Mouse (Mus musculus) adrenal gland, postnatal 14 days (tissue): ENCODE measurements around the gene Exo5. TPM values are rescaled to one million over a fixed set of nuclear protein-coding genes. Genes with fewer than 3 reads are reported as not detected.

Experiments
- microRNA-seq, 2 experiments: library from miRNA; unstranded; fragments of <30 nt; microRNA quantifications; one replicate each; pipeline ENCODE4 v1.2.0; 2021
- total RNA-seq: library from RNA; stranded (reverse); gene quantifications from 2 replicates; pipeline ENCODE4 v1.2.3, GENCODE M21; 2021

Gene Exo5
- total RNA-seq, 1 experiment from 2014 or later = 12.0 TPM

Small RNA genes lying within 50 kb of the gene (microRNA-seq; reads per million reads assigned to microRNA genes)
- gene Mir7015 = 0 reads per million in 2 experiments

Other genes starting within 250 kb of the Exo5 start
- 3.1 and 4.2 TPM in 2 replicates for gene Kcnq4, start 176.4 kb downstream of the Exo5 start, total RNA-seq
- 58.8 and 74.3 TPM in 2 replicates for gene Nfyc, start 93.4 kb downstream of the Exo5 start, total RNA-seq
- 7.2 and 7.3 TPM in 2 replicates for gene Rims3, start 70.2 kb downstream of the Exo5 start, total RNA-seq
- 2.4 and 3.4 TPM in 2 replicates for gene Zfp69, start 26.7 kb upstream of the Exo5 start, total RNA-seq
- gene Smap2, start 92.2 kb upstream of the Exo5 start, total RNA-seq = 31.5 and 42.3 TPM in 2 replicates
- 1.0 and 1.1 TPM in 2 replicates for gene Col9a2, start 114.4 kb upstream of the Exo5 start, total RNA-seq
- gene Zmpste24, start 173.2 kb upstream of the Exo5 start, total RNA-seq = 36.5 and 36.9 TPM in 2 replicates
- not detected in 2 replicates for gene Tmco2, start 184.2 kb upstream of the Exo5 start, total RNA-seq